Mouse (Mus musculus) erythroblast, embryonic 14.5 days (primary cell): ENCODE data around the gene Rora.

Experiments
- GATA1 ChIP-seq: IDR thresholded peaks from 2 replicates; pipeline ENCODE4 v1.6.1; 2012; ENCODE audit warnings: low read length, inconsistent platforms, mixed read lengths
- TAL1 ChIP-seq: IDR thresholded peaks from 3 replicates; pipeline ENCODE4 v1.6.1; 2012; ENCODE audit warnings: low read length, inconsistent platforms, mixed read lengths

DNA sequence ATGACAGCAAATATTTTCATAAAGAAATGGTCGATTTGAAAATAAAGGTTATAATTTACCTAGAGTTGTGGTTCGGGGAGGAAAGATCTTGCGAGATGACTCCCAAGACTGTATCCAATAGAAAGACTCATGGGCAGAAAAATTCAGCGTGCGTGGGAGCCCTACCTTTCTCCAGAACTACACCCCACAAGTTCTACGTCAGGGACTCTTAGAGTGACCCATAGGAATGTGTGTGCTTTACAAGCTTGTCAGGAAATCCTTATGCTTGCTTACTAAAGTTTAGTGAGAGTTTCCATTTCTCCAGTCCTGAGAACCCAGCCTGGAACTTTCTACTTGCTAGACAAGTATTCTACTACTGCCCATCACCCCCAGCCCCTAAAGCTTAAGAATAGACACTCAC lies 474.7 kb downstream of the Rora start:
- TF ChIP-seq GATA1: no peak
- TF ChIP-seq TAL1: no peak
